Mouse (Mus musculus) heart, adult 11 months (tissue): ENCODE results near the gene Hnf4a.
A peak's percentile ranks its signal among the peaks of the same experiment; 100 is the strongest.
"Not testable (repeated sequence)": the region's sequence is repeated elsewhere in the genome, so short reads cannot be mapped to it uniquely, and the experiment has no call there.

Experiments used
- DNase-seq: peaks from one replicate; pipeline ENCODE4 v3.0.0; 2022

Hnf4a gene

GRCm38 (mm10) chr2:163596057-163596872, 89.7 kb downstream of the Hnf4a start:
- DNase-seq: peak; percentile 99

- no peak for DNase-seq
Observed at GRCm38 (mm10) chr2:163596873-163597155, 90.2 kb downstream of the Hnf4a start.

- no peak for DNase-seq
Observed at GRCm38 (mm10) chr2:163597661-163598060, 91.1 kb downstream of the Hnf4a start.

- no peak for DNase-seq
Observed at GRCm38 (mm10) chr2:163599226-163599625, 92.6 kb downstream of the Hnf4a start.

GRCm38 (mm10) chr2:163601066-163601465, 94.5 kb downstream of the Hnf4a start:
- no peak for DNase-seq

- DNase-seq: no peak
Observed at GRCm38 (mm10) chr2:163601712-163602100, 95.1 kb downstream of the Hnf4a start.

- peak; percentile 99 for DNase-seq
Observed at GRCm38 (mm10) chr2:163602101-163602971, 95.7 kb downstream of the Hnf4a start, which contains the start of gene Ttpal. Gene Ttpal (plus strand): TSS chr2:163602314.

GRCm38 (mm10) chr2:163606161-163606560, 99.6 kb downstream of the Hnf4a start:
- DNase-seq: peak; percentile 60

- DNase-seq: no peak
Observed at GRCm38 (mm10) chr2:163608008-163608407, 101.4 kb downstream of the Hnf4a start.

GRCm38 (mm10) chr2:163609281-163609975, 102.8 kb downstream of the Hnf4a start:
- DNase-seq: peak; percentile 93

- DNase-seq: peak; percentile 85
Observed at GRCm38 (mm10) chr2:163611176-163611575, 104.6 kb downstream of the Hnf4a start.

- DNase-seq: peak; percentile 88
Observed at GRCm38 (mm10) chr2:163613206-163613605, 106.6 kb downstream of the Hnf4a start.

GRCm38 (mm10) chr2:163613990-163614389, 107.4 kb downstream of the Hnf4a start:
- peak; percentile 86 for DNase-seq

GRCm38 (mm10) chr2:163615401-163615800, 108.8 kb downstream of the Hnf4a start:
- DNase-seq: peak; percentile 93

GRCm38 (mm10) chr2:163615906-163616651, 109.5 kb downstream of the Hnf4a start:
- peak; percentile 88 for DNase-seq

GRCm38 (mm10) chr2:163616652-163617227, 110.1 kb downstream of the Hnf4a start:
- no peak for DNase-seq

- DNase-seq: peak; percentile 79
Observed at GRCm38 (mm10) chr2:163617232-163617863, 110.7 kb downstream of the Hnf4a start.

GRCm38 (mm10) chr2:163617874-163618273, 111.3 kb downstream of the Hnf4a start:
- DNase-seq: no peak

- DNase-seq: no peak
Observed at GRCm38 (mm10) chr2:163620451-163620850, 113.8 kb downstream of the Hnf4a start.

- not testable (repeated sequence) for DNase-seq
Observed at GRCm38 (mm10) chr2:163621401-163621800, 114.8 kb downstream of the Hnf4a start.
